9 mouse cellular contexts compared by ENCODE assay signal in the genomic region with DNA sequence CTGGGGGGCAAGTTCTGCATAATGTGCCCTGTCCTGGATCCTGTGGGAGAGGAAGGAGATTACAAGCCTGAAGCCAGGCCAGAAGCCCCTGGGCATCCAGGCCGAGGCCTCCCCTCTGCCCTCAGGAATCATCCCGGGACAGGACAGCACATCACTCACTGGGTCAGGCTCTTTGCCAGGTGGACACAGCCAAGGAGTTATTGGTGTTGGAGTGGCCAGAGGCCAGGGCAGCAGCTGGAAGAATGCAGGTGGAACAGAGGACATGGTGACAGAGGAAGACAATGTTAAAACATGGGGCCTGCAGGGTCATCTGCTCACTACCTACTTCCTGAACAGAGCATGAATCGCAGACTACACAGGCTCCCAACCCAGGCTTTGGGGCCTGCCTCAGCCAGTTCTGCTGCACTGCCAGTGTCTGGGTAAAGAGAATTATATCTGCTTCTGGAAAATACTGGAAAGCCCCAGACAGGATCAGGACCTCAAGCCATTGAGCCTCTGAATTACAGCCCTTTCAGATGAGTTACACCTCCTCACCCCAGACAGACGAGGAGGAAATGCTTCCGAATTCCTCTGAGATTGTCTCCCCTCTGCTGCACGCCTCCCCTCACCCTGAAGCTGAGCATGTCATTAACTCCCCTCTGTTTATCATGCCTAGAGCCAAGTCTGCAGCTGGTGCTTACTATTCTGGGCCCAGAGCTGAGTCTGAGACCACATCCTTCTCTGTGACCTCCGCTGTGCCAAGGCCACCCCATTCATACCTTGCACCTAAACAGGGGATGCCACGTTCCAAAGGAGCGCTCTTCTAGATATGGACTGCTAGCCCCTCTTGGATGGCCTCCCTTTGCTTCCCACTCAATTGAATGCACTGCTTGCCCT. TPM values are rescaled to one million over a fixed set of nuclear protein-coding genes. Genes with fewer than 3 reads are reported as not detected.
DNase-seq lines count a peak whose midpoint lies in the region; ATAC-seq lines count a peak whose summit lies in the region.
"Had no signal": no experiment of that assay in that cellular context is flagged by ENCODE, and none has a peak within 500 bp of the region (broad histone marks: within the 10 kb centered on the region; RNA-seq: fewer than 3 reads in every experiment).

No protein-coding gene starts in this region.

- peaks cover 44% of the 10 kb centered on the region for H3K4me1 ChIP-seq in heart, embryonic 16.5 days (ENCODE audit: control insufficient read depth, insufficient read depth, low read length)
- H3K4me1 ChIP-seq in lung, embryonic 16.5 days (replicated peaks; ENCODE audit: control insufficient read depth, insufficient read depth, low read length), result peaks cover 23% of the 10 kb centered on the region
- peaks cover 19% of the 10 kb centered on the region for H3K4me1 ChIP-seq in forebrain, embryonic 14.5 days (ENCODE audit: control insufficient read depth, insufficient read depth, low read length)
- H3K4me1 ChIP-seq in liver, embryonic 16.5 days (ENCODE audit: control insufficient read depth, low read depth, low read length), result peaks cover 41% of the 10 kb centered on the region

- peak overlapping the region; percentile 42 for H3K9ac ChIP-seq in heart, embryonic 16.5 days (ENCODE audit: low read length)
- 0 out of 2 replicates have a peak overlapping the region, but pooled peaks have one; percentile 5 for H3K9ac ChIP-seq in lung, embryonic 16.5 days (ENCODE audit: low read length)
- H3K9ac ChIP-seq in forebrain, embryonic 14.5 days (ENCODE audit: low read length), result 0 out of 2 replicates have a peak overlapping the region, but pooled peaks have one; percentile 13
- H3K9ac ChIP-seq in liver, embryonic 16.5 days (ENCODE audit: low read depth, low read length), result no peak overlapping the region

- H3K4me3 ChIP-seq in heart, embryonic 16.5 days (ENCODE audit: low read length), result no peak overlapping the region
- H3K4me3 ChIP-seq in lung, embryonic 16.5 days (ENCODE audit: low read length), result no peak overlapping the region
- no peak overlapping the region for H3K4me3 ChIP-seq in forebrain, embryonic 14.5 days (ENCODE audit: low read depth, low read length)
- H3K4me3 ChIP-seq in liver, embryonic 16.5 days (ENCODE audit: low read depth, low read length), result no peak overlapping the region

- ATAC-seq in heart, embryonic 16.5 days (replicated peaks; ENCODE audit: extremely low read depth, insufficient read depth, low FRiP score), result no peak; the same call in 1 of the 2 replicates
- peak; percentile 32; the same call in 1 of the 2 replicates for ATAC-seq in lung, embryonic 16.5 days (ENCODE audit: low read depth)
- no peak for ATAC-seq in forebrain, embryonic 14.5 days
- ATAC-seq in liver, embryonic 16.5 days (ENCODE audit: low read depth), result no peak

- 37% methylated on average over 9 of the region's 9 CpGs for WGBS in heart, embryonic 16.5 days
- 47% methylated on average over 9 of the region's 9 CpGs for WGBS in lung, embryonic 16.5 days
- WGBS in forebrain, embryonic 14.5 days, result 65% methylated on average over 9 of the region's 9 CpGs
- 82% methylated on average over 9 of the region's 9 CpGs for WGBS in liver, embryonic 16.5 days (ENCODE audit: insufficient replicate concordance)

- no peaks in the 10 kb centered on the region for H3K27me3 ChIP-seq in heart, embryonic 16.5 days (ENCODE audit: control insufficient read depth, insufficient read depth, low read length)
- H3K27me3 ChIP-seq in lung, embryonic 16.5 days (ENCODE audit: control insufficient read depth, insufficient read depth, low read depth, low read length), result no peaks in the 10 kb centered on the region
- no peaks in the 10 kb centered on the region for H3K27me3 ChIP-seq in forebrain, embryonic 14.5 days (replicated peaks; ENCODE audit: control insufficient read depth, insufficient read depth, low read length)
- H3K27me3 ChIP-seq in liver, embryonic 16.5 days (ENCODE audit: control insufficient read depth, insufficient read depth, low read depth, low read length), result no peaks in the 10 kb centered on the region

- no peak for DNase-seq in heart, adult 18-20 months
- DNase-seq in lung, adult 18-20 months, result no peak
- peak; percentile 35 for DNase-seq in forebrain, embryonic 14.5 days (ENCODE audit: low spot score)
- no peak for DNase-seq in cerebellum, adult 9-10 months
- no peak for DNase-seq in frontal cortex, postnatal 36 days (ENCODE audit: low spot score in 2 of 2)
- DNase-seq: embryo, embryonic 11 days had no signal

- peak overlapping the region; percentile 62 for H3K27ac ChIP-seq in heart, embryonic 16.5 days (ENCODE audit: low read length)
- 0 out of 2 replicates have a peak overlapping the region, but pooled peaks have one; percentile 19 for H3K27ac ChIP-seq in lung, embryonic 16.5 days (ENCODE audit: low read length)
- H3K27ac ChIP-seq in forebrain, embryonic 14.5 days (ENCODE audit: low read depth, low read length), result no peak overlapping the region
- H3K27ac ChIP-seq in liver, embryonic 16.5 days (ENCODE audit: low read length), result peak overlapping the region; percentile 27; the same call in 1 of the 2 replicates

- no peaks in the 10 kb centered on the region for H3K9me3 ChIP-seq in heart, embryonic 16.5 days (replicated peaks; ENCODE audit: control insufficient read depth, low read length)
- no peaks in the 10 kb centered on the region for H3K9me3 ChIP-seq in lung, embryonic 16.5 days (ENCODE audit: control insufficient read depth, low read length)
- no peaks in the 10 kb centered on the region for H3K9me3 ChIP-seq in forebrain, embryonic 14.5 days (replicated peaks; ENCODE audit: control insufficient read depth, low read length)
- no peaks in the 10 kb centered on the region for H3K9me3 ChIP-seq in liver, embryonic 16.5 days (replicated peaks; ENCODE audit: control insufficient read depth, low read length)

- H3K4me2 ChIP-seq in heart, embryonic 16.5 days (ENCODE audit: low read depth, low read length), result no peak overlapping the region
- no peak overlapping the region for H3K4me2 ChIP-seq in lung, embryonic 16.5 days (ENCODE audit: low read depth, low read length)
- H3K4me2 ChIP-seq in forebrain, embryonic 14.5 days (ENCODE audit: low read length), result no peak overlapping the region
- no peak overlapping the region for H3K4me2 ChIP-seq in liver, embryonic 16.5 days (ENCODE audit: low read depth, low read length)

- H3K36me3 ChIP-seq in heart, embryonic 16.5 days (ENCODE audit: control insufficient read depth, insufficient read depth), result no peaks in the 10 kb centered on the region
- no peaks in the 10 kb centered on the region for H3K36me3 ChIP-seq in lung, embryonic 16.5 days (ENCODE audit: control insufficient read depth, insufficient read depth, low read length)
- no peaks in the 10 kb centered on the region for H3K36me3 ChIP-seq in forebrain, embryonic 14.5 days (ENCODE audit: control insufficient read depth, insufficient read depth, low read length)
- H3K36me3 ChIP-seq in liver, embryonic 16.5 days (ENCODE audit: control insufficient read depth, insufficient read depth), result peaks cover 37% of the 10 kb centered on the region

RNA-seq across cellular contexts. Expression of a gene that starts 11.5 kb away (rescaled TPM):
- 4.7 and 5.0 TPM in 2 replicates for polyA plus RNA-seq in heart, embryonic 16.5 days (2015; fragmentation: Nextera tagmentation; extraction: Ambion mirVana)
- total RNA-seq in heart, adult 18-20 months (2021), result 1 to 10 TPM; 4.5 to 5.4 TPM
- polyA plus RNA-seq in lung, embryonic 16.5 days (2015; fragmentation: Nextera tagmentation; extraction: Ambion mirVana), result 3.0 and 3.8 TPM in 2 replicates
- polyA plus RNA-seq in forebrain, embryonic 14.5 days (2014; fragmentation: Nextera tagmentation; extraction: Ambion mirVana), result 2.6 TPM in 2 replicates
- 15.8 and 16.3 TPM in 2 replicates for polyA plus RNA-seq in liver, embryonic 16.5 days (2015; fragmentation: Nextera tagmentation; extraction: Ambion mirVana)
